Mouse (Mus musculus) olfactory bulb, adult 2 months (tissue): ENCODE results near the gene P4hb. TPM values are rescaled to one million over a fixed set of nuclear protein-coding genes. Genes with fewer than 3 reads are reported as not detected.
A peak's percentile ranks its signal among the peaks of the same experiment; 100 is the strongest.

Experiments
- H3K27ac ChIP-seq: fragments of 200-500 bp; 2 replicates; pipeline ENCODE4 v1.5.1; 2012; ENCODE audit warnings: low read depth, low read length; ENCODE audit not compliant: insufficient read depth
- H3K4me1 ChIP-seq: fragments of 200-500 bp; 2 replicates; pipeline ENCODE4 v1.6.1; 2012; ENCODE audit warnings: low read length; ENCODE audit not compliant: control insufficient read depth, insufficient read depth
- H3K4me3 ChIP-seq: fragments of 200-500 bp; 2 replicates; pipeline ENCODE4 v1.5.1; 2012; ENCODE audit warnings: mild to moderate bottlenecking, low read depth, low read length, moderate library complexity; ENCODE audit not compliant: insufficient read depth
- CTCF ChIP-seq: fragments of 200-500 bp; IDR thresholded peaks from 2 replicates; pipeline ENCODE4 v1.5.1; 2012; ENCODE audit warnings: low read depth, mild to moderate bottlenecking, low read length, moderate library complexity; ENCODE audit not compliant: insufficient read depth
- POLR2A ChIP-seq: fragments of 200-500 bp; IDR thresholded peaks from 2 replicates; pipeline ENCODE4 v1.6.1; 2012; ENCODE audit warnings: mild to moderate bottlenecking, low read depth, low read length, moderate library complexity; ENCODE audit not compliant: insufficient read depth
- WGBS: fragments of 180-500 bp; shearing (Covaris S2); methylation state at CpG from one replicate; pipeline ENCODE4 v1.1.7; 2018; 5-methylcytosine and 5-hydroxymethylcytosine counted together
- polyA plus RNA-seq: library from polyadenylated mRNA; stranded (reverse); fragments of >200 nt; gene quantifications from 2 replicates; pipeline ENCODE4 v1.2.4, GENCODE M21; 2012; ENCODE audit warnings: low replicate concordance; ENCODE audit not compliant: missing spikeins, insufficient read depth, insufficient read length

The P4hb gene
- polyA plus RNA-seq, 1 experiment, result 309 TPM

GRCm38 (mm10) chr11:120510375-120511030 is 62.5 kb downstream of the P4hb start:
- Histone ChIP-seq H3K4me1 (peaks cover 5% of the 10 kb centered on the region), H3K4me3 (peak overlapping the region; percentile 11; the same call in 1 of the 2 replicates), H3K27ac (no peak overlapping the region)
- no peak for TF ChIP-seq POLR2A
- TF ChIP-seq CTCF, result no peak
- WGBS, result 8% methylated on average over 16 of the region's 16 CpGs

Other genes starting within 250 kb of the P4hb start
- gene Actg1, start 224.7 kb downstream of the P4hb start, polyA plus RNA-seq, result 702 and 785 TPM in 2 replicates
- gene Fscn2, start 211.7 kb downstream of the P4hb start, polyA plus RNA-seq, result not detected in 2 replicates
- not detected in 2 replicates for gene Faap100, start 194.5 kb downstream of the P4hb start, polyA plus RNA-seq
- not detected in 2 replicates for gene Nploc4, start 135.5 kb downstream of the P4hb start, polyA plus RNA-seq
- not detected in 2 replicates for gene Tspan10, start 130.6 kb downstream of the P4hb start, polyA plus RNA-seq
- gene Pde6g, start 119.8 kb downstream of the P4hb start, polyA plus RNA-seq, result not detected in 2 replicates
- gene Oxld1, start 115.2 kb downstream of the P4hb start, polyA plus RNA-seq, result not detected in 2 replicates
- not detected in 2 replicates for gene Ccdc137, start 115.1 kb downstream of the P4hb start, polyA plus RNA-seq
- not detected in 2 replicates for gene Arl16, start 105.6 kb downstream of the P4hb start, polyA plus RNA-seq
- not detected in 2 replicates for gene Mrpl12, start 88.6 kb downstream of the P4hb start, polyA plus RNA-seq
- not detected in 2 replicates for gene Slc25a10, start 81.4 kb downstream of the P4hb start, polyA plus RNA-seq
- gene Gcgr, start 42.6 kb downstream of the P4hb start, polyA plus RNA-seq, result not detected in 2 replicates
- not detected in 2 replicates for gene Mcrip1, start 23.5 kb downstream of the P4hb start, polyA plus RNA-seq
- gene Ppp1r27, start 22.1 kb downstream of the P4hb start, polyA plus RNA-seq, result not detected in 2 replicates
- gene Arhgdia, start 8.4 kb upstream of the P4hb start, polyA plus RNA-seq, result 143 TPM in 1 of 2 replicates, not detected in the other
- not detected in 2 replicates for gene Alyref, start 25.1 kb upstream of the P4hb start, polyA plus RNA-seq
- gene Anapc11, start 25.2 kb upstream of the P4hb start, polyA plus RNA-seq, result not detected in 2 replicates
- gene Npb, start 35.2 kb upstream of the P4hb start, polyA plus RNA-seq, result not detected in 2 replicates
- gene Pcyt2, start 44.7 kb upstream of the P4hb start, polyA plus RNA-seq, result not detected in 2 replicates
- gene Sirt7, start 52.0 kb upstream of the P4hb start, polyA plus RNA-seq, result not detected in 2 replicates
- gene Mafg, start 60.3 kb upstream of the P4hb start, polyA plus RNA-seq, result 234 TPM in 1 of 2 replicates, not detected in the other
- gene Pycr1, start 70.5 kb upstream of the P4hb start, polyA plus RNA-seq, result not detected in 2 replicates
- not detected in 2 replicates for gene Myadml2, start 74.9 kb upstream of the P4hb start, polyA plus RNA-seq
- gene Notum, start 87.9 kb upstream of the P4hb start, polyA plus RNA-seq, result not detected in 2 replicates
- gene Aspscr1, start 99.7 kb upstream of the P4hb start, polyA plus RNA-seq, result not detected in 2 replicates
- gene Cenpx, start 140.5 kb upstream of the P4hb start, polyA plus RNA-seq, result not detected in 2 replicates
- not detected in 2 replicates for gene Lrrc45, start 140.7 kb upstream of the P4hb start, polyA plus RNA-seq
- gene Rac3, start 148.2 kb upstream of the P4hb start, polyA plus RNA-seq, result not detected in 2 replicates
- not detected in 2 replicates for gene Dcxr, start 154.0 kb upstream of the P4hb start, polyA plus RNA-seq
- not detected in 2 replicates for gene Cbr2, start 158.9 kb upstream of the P4hb start, polyA plus RNA-seq
- gene Hmga1b, start 189.5 kb upstream of the P4hb start, polyA plus RNA-seq, result not detected in 2 replicates
- not detected in 2 replicates for gene Rfng, start 211.0 kb upstream of the P4hb start, polyA plus RNA-seq
- gene Gps1, start 211.0 kb upstream of the P4hb start, polyA plus RNA-seq, result not detected in 2 replicates
- not detected in 2 replicates for gene Dus1l, start 223.2 kb upstream of the P4hb start, polyA plus RNA-seq